Mouse (Mus musculus) embryonic facial prominence, embryonic 10.5 days (tissue): Measurements from ENCODE around the gene Gm21962. TPM values are rescaled to one million over a fixed set of nuclear protein-coding genes. Genes with fewer than 3 reads are reported as not detected.

ENCODE experiments used
- DNase-seq: peaks from one replicate; pipeline ENCODE4 v3.0.0-alpha.2; 2017; ENCODE audit warnings: low spot score
- H3K27ac ChIP-seq: fragments of 300-500 bp; sonication (generic); replicated peaks from 2 replicates; pipeline ENCODE4 v1.5.1; 2016; ENCODE audit warnings: mild to moderate bottlenecking
- H3K27me3 ChIP-seq: fragments of 300-500 bp; sonication (generic); replicated peaks from 2 replicates; pipeline ENCODE4 v1.6.1; 2016; ENCODE audit warnings: low read depth, mild to moderate bottlenecking; ENCODE audit not compliant: poor library complexity, severe bottlenecking
- H3K36me3 ChIP-seq: fragments of 300-500 bp; sonication (generic); replicated peaks from 2 replicates; pipeline ENCODE4 v1.6.1; 2016; ENCODE audit warnings: mild to moderate bottlenecking, moderate library complexity
- H3K4me1 ChIP-seq: fragments of 300-500 bp; sonication (generic); 2 replicates; pipeline ENCODE4 v1.6.1; 2016
- H3K4me3 ChIP-seq: fragments of 300-500 bp; sonication (generic); 2 replicates; pipeline ENCODE4 v1.5.1; 2016; ENCODE audit warnings: mild to moderate bottlenecking, moderate library complexity
- H3K9me3 ChIP-seq: fragments of 300-500 bp; sonication (generic); 2 replicates; pipeline ENCODE4 v1.6.1; 2016; ENCODE audit warnings: mild to moderate bottlenecking
- WGBS: fragments of 180-500 bp; shearing (Covaris S2); methylation state at CpG from one replicate; pipeline ENCODE4 v1.1.7; 2016; 5-methylcytosine and 5-hydroxymethylcytosine counted together
- polyA plus RNA-seq: library from polyadenylated mRNA; unstranded; fragments of >200 nt; fragmentation: Nextera tagmentation; extraction: Ambion mirVana; gene quantifications from 2 replicates; pipeline ENCODE4 v1.2.1, GENCODE M21; 2016

Gm21962 gene
- polyA plus RNA-seq, 1 experiment from 2014 or later: not detected

DNA sequence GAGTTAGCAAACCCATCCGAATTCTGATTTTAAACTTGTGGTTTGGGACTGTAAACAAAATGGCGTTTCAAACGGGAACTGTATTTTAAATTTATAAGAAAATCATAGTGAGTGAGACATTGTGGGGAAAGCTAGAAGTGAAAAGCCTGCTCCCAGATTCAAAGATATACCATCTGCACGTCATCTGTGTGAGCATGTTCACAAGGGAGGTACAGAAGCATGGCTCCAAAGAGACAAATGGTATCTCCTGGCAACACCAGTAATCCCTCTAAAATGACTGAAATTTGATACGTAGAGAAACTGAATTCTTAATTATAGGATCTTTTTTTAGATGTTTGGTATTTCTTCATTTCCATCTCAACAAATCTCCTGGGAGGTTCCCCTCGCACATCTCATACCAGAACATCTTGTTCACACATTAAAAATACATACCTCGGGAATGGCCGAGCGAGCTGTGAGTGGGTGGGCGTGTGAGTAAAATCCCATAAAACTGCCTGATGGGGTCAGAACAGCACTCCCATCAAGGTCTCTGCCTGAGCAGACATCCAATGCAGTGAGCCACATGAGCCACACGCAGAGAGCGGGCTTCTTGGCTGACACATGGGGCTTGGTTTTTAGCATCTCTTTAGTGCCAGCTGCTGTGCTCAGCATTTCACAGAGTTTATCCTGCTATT lies 23.8 kb upstream of the Gm21962 start:
- no peaks in the 10 kb centered on the region for H3K36me3 ChIP-seq
- DNase-seq: no peak
- H3K27ac ChIP-seq: no peak overlapping the region
- H3K4me3 ChIP-seq: no peak overlapping the region
- WGBS: 88% methylated on average over 12 of the region's 12 CpGs
- no peaks in the 10 kb centered on the region for H3K9me3 ChIP-seq
- H3K4me1 ChIP-seq: peaks cover 9% of the 10 kb centered on the region
- H3K27me3 ChIP-seq: no peaks in the 10 kb centered on the region

DNA sequence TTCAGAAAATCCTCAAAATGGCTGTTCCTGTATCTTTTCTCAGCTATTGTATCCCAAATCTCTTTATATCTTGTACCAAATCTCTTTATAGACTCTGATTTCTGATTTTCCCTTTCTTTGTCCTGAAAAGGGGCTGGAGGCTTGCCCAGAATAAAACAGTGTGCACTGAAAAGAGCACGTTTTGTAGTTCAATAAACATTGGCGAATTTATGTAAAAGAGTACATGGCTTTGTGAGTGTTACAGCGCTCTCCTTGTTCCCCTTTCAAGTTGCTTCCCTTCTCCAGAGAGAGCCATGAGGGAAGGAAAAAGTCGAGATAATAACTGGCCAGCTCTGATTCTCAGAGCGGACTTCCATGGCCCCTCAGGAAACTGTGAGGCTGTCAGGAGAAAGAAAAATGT lies 22.2 kb upstream of the Gm21962 start:
- DNase-seq: no peak
- Histone ChIP-seq H3K4me1 (peaks cover 2% of the 10 kb centered on the region; the same call in 1 of the 2 replicates), H3K4me3 (no peak overlapping the region), H3K36me3 (no peaks in the 10 kb centered on the region), H3K27me3 (no peaks in the 10 kb centered on the region), H3K27ac (no peak overlapping the region), H3K9me3 (no peaks in the 10 kb centered on the region)
- 82% methylated on average over 5 of the region's 5 CpGs for WGBS

DNA sequence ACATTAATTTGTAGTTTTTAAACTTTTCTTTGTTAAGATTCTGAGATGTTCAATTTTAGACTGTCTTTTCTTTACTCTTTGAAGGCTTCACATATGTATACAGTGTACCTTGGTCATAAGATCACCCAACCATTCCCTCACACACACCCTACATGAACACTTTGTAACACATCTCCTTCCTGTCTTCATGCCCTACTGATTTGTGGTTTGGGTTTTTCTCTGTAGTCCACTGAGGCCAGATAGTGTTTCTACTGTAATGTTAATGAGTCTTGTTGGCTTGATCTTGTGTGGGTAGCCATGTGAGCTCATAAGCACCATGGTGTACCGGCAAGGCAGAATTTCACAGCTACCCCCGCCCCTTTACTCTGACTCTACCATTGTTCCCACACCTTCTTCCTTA lies 18.5 kb upstream of the Gm21962 start:
- no peaks in the 10 kb centered on the region for H3K4me1 ChIP-seq
- 94% methylated on average over 2 of the region's 2 CpGs for WGBS
- no peaks in the 10 kb centered on the region for H3K27me3 ChIP-seq
- no peak overlapping the region for H3K27ac ChIP-seq
- DNase-seq: no peak
- H3K9me3 ChIP-seq: no peaks in the 10 kb centered on the region
- H3K4me3 ChIP-seq: no peak overlapping the region
- no peaks in the 10 kb centered on the region for H3K36me3 ChIP-seq

DNA sequence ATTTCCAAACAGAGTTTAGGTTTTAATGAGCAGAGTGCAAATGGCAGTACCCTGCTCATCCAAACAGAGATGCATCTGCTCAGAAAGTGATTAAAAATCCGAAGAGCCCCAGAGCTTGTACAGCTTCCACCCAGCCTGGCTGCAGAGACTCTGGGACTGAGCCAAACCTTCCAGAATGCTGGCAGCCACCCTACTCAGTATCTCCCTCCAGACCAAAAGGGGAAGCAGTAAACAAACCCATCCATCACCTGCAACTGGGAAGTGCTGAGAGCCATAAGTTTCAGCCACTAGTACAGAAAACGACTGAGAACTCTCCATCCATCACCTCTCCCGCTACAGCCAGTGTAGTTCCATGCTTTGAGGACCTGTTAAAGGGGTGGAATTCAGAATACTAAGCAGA lies 9.6 kb downstream of the Gm21962 start:
- 25% methylated on average over 3 of the region's 3 CpGs for WGBS
- DNase-seq: no peak
- H3K27ac ChIP-seq: no peak overlapping the region; the same call in 1 of the 2 replicates

GRCm38 (mm10) chr3:137682911-137683806 lies 11.8 kb downstream of the Gm21962 start:
- H3K27me3 ChIP-seq: no peaks in the 10 kb centered on the region
- DNase-seq: peak; percentile 64
- H3K4me3 ChIP-seq: no peak overlapping the region
- peak overlapping the region; percentile 78 for H3K27ac ChIP-seq
- peaks cover 19% of the 10 kb centered on the region for H3K4me1 ChIP-seq
- no peaks in the 10 kb centered on the region for H3K9me3 ChIP-seq
- H3K36me3 ChIP-seq: no peaks in the 10 kb centered on the region
- WGBS: 19% methylated on average over 7 of the region's 7 CpGs

More for the DNA sequence above, 9.6 kb downstream of the Gm21962 start:
- Histone ChIP-seq H3K9me3 (no peaks in the 10 kb centered on the region), H3K4me1 (peaks cover 19% of the 10 kb centered on the region), H3K36me3 (no peaks in the 10 kb centered on the region), H3K4me3 (no peak overlapping the region), H3K27me3 (no peaks in the 10 kb centered on the region)

GRCm38 (mm10) chr3:137683807-137684403 lies 12.6 kb downstream of the Gm21962 start:
- Histone ChIP-seq H3K27me3 (no peaks in the 10 kb centered on the region), H3K9me3 (no peaks in the 10 kb centered on the region), H3K4me1 (peaks cover 19% of the 10 kb centered on the region), H3K27ac (peak overlapping the region; percentile 40; the same call in 1 of the 2 replicates), H3K4me3 (no peak overlapping the region), H3K36me3 (no peaks in the 10 kb centered on the region)
- no peak for DNase-seq
- WGBS: 38% methylated on average over 6 of the region's 6 CpGs

DNA sequence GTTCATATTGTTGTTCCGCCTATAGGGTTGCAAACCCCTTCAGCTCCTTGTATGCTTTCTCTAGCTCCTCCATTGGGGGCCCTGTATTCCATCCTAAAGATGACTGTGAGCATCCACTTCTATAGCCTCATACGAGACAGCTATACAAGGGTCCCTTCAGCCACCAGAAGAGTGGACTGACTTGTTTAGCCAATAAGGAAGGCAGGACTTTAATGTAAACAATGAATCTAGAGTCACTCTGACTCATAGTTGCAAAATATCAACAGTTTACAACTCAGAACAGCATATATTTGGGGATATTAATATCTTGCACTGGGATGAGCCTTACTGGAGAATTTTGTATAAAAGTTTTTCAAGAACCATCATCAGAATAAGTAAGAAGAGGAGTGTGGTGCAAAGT lies 15.6 kb downstream of the Gm21962 start:
- no peak for DNase-seq
- no peaks in the 10 kb centered on the region for H3K27me3 ChIP-seq
- no peaks in the 10 kb centered on the region for H3K36me3 ChIP-seq
- 90% methylated on average over 2 of the region's 2 CpGs for WGBS
- no peak overlapping the region for H3K27ac ChIP-seq
- H3K4me1 ChIP-seq: peaks cover 15% of the 10 kb centered on the region
- no peaks in the 10 kb centered on the region for H3K9me3 ChIP-seq
- H3K4me3 ChIP-seq: no peak overlapping the region

DNA sequence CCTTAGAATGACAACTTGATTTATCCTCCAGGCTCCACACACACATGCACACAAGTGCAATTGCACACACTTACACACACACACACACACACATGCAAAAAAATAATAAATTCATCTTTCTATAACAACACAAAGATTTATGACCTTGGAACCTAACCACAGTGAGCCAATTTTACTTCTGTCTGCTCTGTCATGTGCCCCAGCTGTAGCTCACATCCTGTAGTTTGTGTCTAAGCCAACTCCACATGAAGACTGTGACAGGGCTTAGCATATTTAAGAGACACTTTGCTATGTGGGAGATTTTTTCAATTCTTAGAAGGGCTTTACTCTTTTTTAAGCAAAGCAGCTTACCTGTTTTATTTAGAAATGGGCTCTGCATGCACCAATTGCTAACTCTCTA lies 20.2 kb downstream of the Gm21962 start:
- Histone ChIP-seq H3K9me3 (no peaks in the 10 kb centered on the region), H3K4me3 (no peak overlapping the region), H3K27ac (no peak overlapping the region), H3K4me1 (no peaks in the 10 kb centered on the region), H3K27me3 (no peaks in the 10 kb centered on the region), H3K36me3 (no peaks in the 10 kb centered on the region)
- no peak for DNase-seq

DNA sequence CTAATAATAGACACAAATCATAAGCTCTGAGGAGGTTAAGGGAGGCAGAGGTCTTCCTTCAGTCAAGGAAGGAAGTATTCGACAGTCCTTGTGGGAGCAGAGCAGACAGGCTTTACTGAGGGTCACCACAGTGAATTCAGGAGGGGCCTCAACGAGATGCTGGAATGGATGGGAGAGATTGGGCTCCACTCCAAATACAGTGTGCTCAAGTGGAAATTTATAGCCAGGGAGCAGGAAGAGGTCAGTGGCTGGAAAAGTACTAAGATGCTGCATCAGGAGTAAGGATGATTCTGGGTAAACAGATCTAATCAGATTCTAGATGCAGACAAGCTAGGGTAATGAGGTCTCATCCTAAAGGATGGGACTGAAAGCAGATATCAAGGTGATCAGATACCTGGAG lies 44.6 kb downstream of the Gm21962 start:
- Histone ChIP-seq H3K36me3 (no peaks in the 10 kb centered on the region), H3K4me3 (no peak overlapping the region), H3K9me3 (no peaks in the 10 kb centered on the region), H3K27ac (no peak overlapping the region), H3K27me3 (no peaks in the 10 kb centered on the region), H3K4me1 (no peaks in the 10 kb centered on the region)
- DNase-seq: no peak
- 80% methylated on average over 2 of the region's 2 CpGs for WGBS

- H3K36me3 ChIP-seq: no peaks in the 10 kb centered on the region
- WGBS: 50% methylated on average over 3 of the region's 3 CpGs
These were observed 45.3 kb downstream of the Gm21962 start for GRCm38 (mm10) chr3:137716573-137717157.

More at GRCm38 (mm10) chr3:137716573-137717157, 45.3 kb downstream of the Gm21962 start:
- Histone ChIP-seq H3K27ac (no peak overlapping the region), H3K4me1 (no peaks in the 10 kb centered on the region), H3K9me3 (no peaks in the 10 kb centered on the region), H3K27me3 (no peaks in the 10 kb centered on the region), H3K4me3 (no peak overlapping the region)
- no peak for DNase-seq
